ENCODE assay signal across 22 mouse cellular contexts in the genomic region with DNA sequence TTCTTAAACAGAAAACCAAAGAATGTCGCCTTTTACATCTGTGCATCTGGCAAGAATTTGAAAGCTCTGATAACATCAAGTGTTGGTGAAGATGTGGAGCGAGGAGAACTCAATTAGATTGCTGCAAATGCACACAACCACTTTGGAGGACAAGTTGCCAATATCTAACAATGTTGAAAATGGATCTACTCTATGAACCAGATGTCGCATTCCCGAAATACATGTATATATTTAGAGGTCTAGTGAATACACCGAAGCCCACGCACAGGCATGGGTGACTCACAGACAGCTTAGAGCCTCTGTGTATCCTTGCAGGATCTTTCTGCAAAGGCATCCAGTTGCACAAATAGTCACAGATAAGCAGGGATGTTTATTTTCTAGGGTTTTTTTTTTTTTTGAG.
DNase-seq lines count a peak whose midpoint lies in the region; ATAC-seq and TF ChIP-seq lines count a peak whose summit lies in the region.
"Had no signal": no experiment of that assay in that cellular context is flagged by ENCODE, and none has a peak within 500 bp of the region (broad histone marks: within the 10 kb centered on the region; RNA-seq: fewer than 3 reads in every experiment).

No protein-coding gene starts in this region.

- no peaks in the 10 kb centered on the region for H3K27me3 ChIP-seq in lung, embryonic 14.5 days (ENCODE audit: insufficient read depth, low read length)
- H3K27me3 ChIP-seq in hindbrain, postnatal 0 days (ENCODE audit: insufficient read depth, low read length): no peaks in the 10 kb centered on the region
- no peaks in the 10 kb centered on the region for H3K27me3 ChIP-seq in liver, postnatal 0 days (ENCODE audit: insufficient read depth, low read length)
- H3K27me3 ChIP-seq: embryonic facial prominence, embryonic 13.5 days; hindbrain, embryonic 12.5 days had no signal

- no peak overlapping the region for H3K9ac ChIP-seq in lung, embryonic 14.5 days
- no peak overlapping the region for H3K9ac ChIP-seq in hindbrain, postnatal 0 days (replicated peaks; ENCODE audit: low read length)
- H3K9ac ChIP-seq in liver, postnatal 0 days (replicated peaks): no peak overlapping the region
- H3K9ac ChIP-seq: embryonic facial prominence, embryonic 13.5 days; hindbrain, embryonic 12.5 days had no signal

- TF ChIP-seq POLR2A in olfactory bulb, adult 2 months (IDR thresholded peaks at IDR 0.05; ENCODE audit: insufficient read depth, low read depth, low read length): no peak

- H3K4me1 ChIP-seq in lung, embryonic 14.5 days (ENCODE audit: insufficient read depth): peaks cover 18% of the 10 kb centered on the region
- peaks cover 15% of the 10 kb centered on the region for H3K4me1 ChIP-seq in olfactory bulb, adult 2 months (ENCODE audit: control insufficient read depth, insufficient read depth, low read length)
- no peaks in the 10 kb centered on the region for H3K4me1 ChIP-seq in hindbrain, postnatal 0 days (ENCODE audit: insufficient read depth, low read length)
- no peaks in the 10 kb centered on the region for H3K4me1 ChIP-seq in liver, postnatal 0 days (ENCODE audit: insufficient read depth)

- peak; percentile 19 for DNase-seq in lung, embryonic 14.5 days
- DNase-seq in lung, postnatal 25 days (ENCODE audit: low spot score): no peak
- DNase-seq in brain, adult 2 months (ENCODE audit: low read depth, low spot score): peak; percentile 95
- DNase-seq in layer of hippocampus, postnatal 36 days: peak; percentile 29 to 30
- no peak for DNase-seq in hindbrain, postnatal 0 days (ENCODE audit: low spot score)
- no peak for DNase-seq in embryo, embryonic 11 days
- DNase-seq in liver, postnatal 0 days: no peak
- DNase-seq: B cell, adult 2 months; cerebellum, adult 2 months; heart, postnatal 10 days; kidney, adult 9 months; kidney, postnatal 4 days; lung, adult 2 months had no signal

- H3K36me3 ChIP-seq in lung, embryonic 14.5 days (ENCODE audit: insufficient read depth): no peaks in the 10 kb centered on the region
- H3K36me3 ChIP-seq in hindbrain, postnatal 0 days (ENCODE audit: insufficient read depth, low read length): no peaks in the 10 kb centered on the region
- no peaks in the 10 kb centered on the region for H3K36me3 ChIP-seq in liver, postnatal 0 days (replicated peaks; ENCODE audit: insufficient read depth, low read length)
- H3K36me3 ChIP-seq: embryonic facial prominence, embryonic 13.5 days; hindbrain, embryonic 12.5 days had no signal

- no peak overlapping the region for H3K4me2 ChIP-seq in lung, embryonic 14.5 days
- no peak overlapping the region for H3K4me2 ChIP-seq in hindbrain, postnatal 0 days (ENCODE audit: low read depth, low read length)
- no peak overlapping the region for H3K4me2 ChIP-seq in liver, postnatal 0 days (ENCODE audit: low read depth, low read length)
- H3K4me2 ChIP-seq: embryonic facial prominence, embryonic 13.5 days; heart, embryonic 11.5 days; hindbrain, embryonic 12.5 days; liver, embryonic 11.5 days; midbrain, embryonic 11.5 days had no signal

- no peaks in the 10 kb centered on the region for H3K9me3 ChIP-seq in lung, embryonic 14.5 days (ENCODE audit: low read depth, low read length)
- H3K9me3 ChIP-seq in hindbrain, postnatal 0 days (ENCODE audit: low read length): no peaks in the 10 kb centered on the region
- no peaks in the 10 kb centered on the region for H3K9me3 ChIP-seq in liver, postnatal 0 days (ENCODE audit: low read length)
- H3K9me3 ChIP-seq: embryonic facial prominence, embryonic 13.5 days; hindbrain, embryonic 12.5 days had no signal

- H3K4me3 ChIP-seq in lung, embryonic 14.5 days (ENCODE audit: low read depth, low read length): no peak overlapping the region
- H3K4me3 ChIP-seq in olfactory bulb, adult 2 months (ENCODE audit: insufficient read depth, low read depth, low read length): no peak overlapping the region
- no peak overlapping the region for H3K4me3 ChIP-seq in hindbrain, postnatal 0 days (ENCODE audit: low read length)
- H3K4me3 ChIP-seq in liver, postnatal 0 days (ENCODE audit: low read depth, low read length): no peak overlapping the region
- H3K4me3 ChIP-seq: embryonic facial prominence, embryonic 13.5 days; hindbrain, embryonic 12.5 days had no signal

- TF ChIP-seq CTCF in lung, embryonic 14.5 days (IDR thresholded peaks at IDR 0.05; ENCODE audit: low read depth): no peak
- no peak for TF ChIP-seq CTCF in olfactory bulb, adult 2 months (IDR thresholded peaks at IDR 0.05; ENCODE audit: insufficient read depth, low read depth, low read length)
- TF ChIP-seq CTCF in hindbrain, postnatal 0 days (IDR thresholded peaks at IDR 0.05; ENCODE audit: low read depth): no peak
- TF ChIP-seq CTCF in liver, postnatal 0 days (IDR thresholded peaks at IDR 0.05; ENCODE audit: low read depth): no peak

- H3K27ac ChIP-seq in lung, embryonic 14.5 days (ENCODE audit: low read depth): no peak overlapping the region
- H3K27ac ChIP-seq in olfactory bulb, adult 2 months (ENCODE audit: insufficient read depth, low read depth, low read length): peak overlapping the region; percentile 92
- H3K27ac ChIP-seq in hindbrain, postnatal 0 days: no peak overlapping the region
- no peak overlapping the region for H3K27ac ChIP-seq in liver, postnatal 0 days (ENCODE audit: low read depth)
- H3K27ac ChIP-seq: embryonic facial prominence, embryonic 13.5 days; hindbrain, embryonic 12.5 days; stomach, postnatal 0 days had no signal

- no peak for ATAC-seq in lung, embryonic 14.5 days (ENCODE audit: insufficient read depth)
- no peak for ATAC-seq in hindbrain, postnatal 0 days
- ATAC-seq in liver, postnatal 0 days: no peak
- ATAC-seq: forebrain, embryonic 14.5 days; inflammation-experienced regulatory T-cells, adult 6 months had no signal

- TF ChIP-seq EP300 in liver, postnatal 0 days (IDR thresholded peaks at IDR 0.05; ENCODE audit: low read depth): no peak

- 56% methylated on average over 6 of the region's 6 CpGs for WGBS in lung, embryonic 14.5 days
- WGBS in olfactory bulb, adult 2 months: 42% methylated on average over 6 of the region's 6 CpGs
- 95% methylated on average over 6 of the region's 6 CpGs for WGBS in hindbrain, postnatal 0 days
- 69% methylated on average over 6 of the region's 6 CpGs for WGBS in liver, postnatal 0 days (ENCODE audit: insufficient replicate concordance)

Comparison
In these comparisons a context has a peak if more than half of its experiments do, and no peak if none do; other contexts are left out.
1. DNase-seq: peak in lung, embryonic 14.5 days (single experiment), brain, adult 2 months (single experiment) and layer of hippocampus, postnatal 36 days (2 of 2); none in lung, postnatal 25 days (single experiment), hindbrain, postnatal 0 days (single experiment), embryo, embryonic 11 days (single experiment) and liver, postnatal 0 days (single experiment).